Mouse (Mus musculus) embryo, embryonic 10.5 days (tissue): ENCODE results near the gene Jun.

Source experiments
- DNase-seq: peaks from one replicate; pipeline ENCODE4 v3.0.0-alpha.2; 2015; ENCODE audit warnings: low spot score

The Jun gene

GRCm38 (mm10) chr4:95025847-95026600 lies 26.0 kb downstream of the Jun start:
- DNase-seq, result no peak

- no peak for DNase-seq
Measured at GRCm38 (mm10) chr4:95023350-95023953, 28.6 kb downstream of the Jun start.

GRCm38 (mm10) chr4:95021649-95022637 lies 30.1 kb downstream of the Jun start:
- no peak for DNase-seq

GRCm38 (mm10) chr4:95020201-95020600 lies 31.8 kb downstream of the Jun start:
- DNase-seq, result no peak

- DNase-seq, result no peak
Measured at GRCm38 (mm10) chr4:95018221-95018620, 33.8 kb downstream of the Jun start.

GRCm38 (mm10) chr4:95012706-95013105 lies 39.3 kb downstream of the Jun start:
- no peak for DNase-seq

GRCm38 (mm10) chr4:95012256-95012655 lies 39.8 kb downstream of the Jun start:
- no peak for DNase-seq

GRCm38 (mm10) chr4:95008175-95009057 lies 43.6 kb downstream of the Jun start:
- peak; percentile 87 for DNase-seq

- DNase-seq, result no peak
Measured at GRCm38 (mm10) chr4:95007759-95008158, 44.3 kb downstream of the Jun start.

GRCm38 (mm10) chr4:95005251-95005830 lies 46.7 kb downstream of the Jun start:
- DNase-seq, result no peak

- DNase-seq, result no peak
Measured at GRCm38 (mm10) chr4:95001043-95001775, 50.8 kb downstream of the Jun start.

GRCm38 (mm10) chr4:95000147-95000546 lies 51.9 kb downstream of the Jun start:
- DNase-seq, result no peak

GRCm38 (mm10) chr4:94999249-94999648 lies 52.8 kb downstream of the Jun start:
- peak; percentile 13 for DNase-seq
